Mouse (Mus musculus): ENCODE measurements at regions not wholly inside any gene's neighbourhood (a gene's known extent, or its start where the extent isn't known, plus 50 kb on each side); places are given as distances from the start of the nearest gene placed in this dataset.

DNA sequence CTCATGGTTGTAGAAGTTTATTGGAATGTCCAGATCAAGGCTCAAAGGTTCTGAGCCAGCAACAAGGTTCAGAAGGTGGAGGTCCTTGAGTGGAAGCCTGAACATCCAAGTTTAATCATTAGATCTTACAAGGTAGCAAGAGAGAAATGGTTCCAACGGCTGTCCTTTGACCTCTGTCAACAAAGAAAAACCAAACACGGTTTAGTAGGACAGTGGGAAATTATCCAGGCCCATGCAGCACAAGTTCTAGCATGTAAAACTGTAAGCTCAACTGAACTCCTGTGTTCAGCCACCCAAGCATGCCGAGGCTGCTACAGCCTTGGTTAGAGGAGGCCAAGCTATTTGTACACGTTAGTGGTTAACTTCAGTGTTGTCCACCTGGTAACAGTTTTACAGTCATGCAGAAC, 77.1 kb upstream of the Gm34302 start:
- no peaks in the 10 kb centered on the region for H3K27me3 ChIP-seq (ENCODE audit: control insufficient read depth, insufficient read depth, low read length)
- H3K4me2 ChIP-seq (ENCODE audit: low read depth, severe bottlenecking): no peak overlapping the region
- H3K9me3 ChIP-seq (ENCODE audit: control insufficient read depth, low read length): no peaks in the 10 kb centered on the region
- 74% methylated on average over 4 of the region's 4 CpGs for WGBS
- H3K27ac ChIP-seq (replicated peaks; ENCODE audit: low read depth, low read length): no peak overlapping the region
- ATAC-seq (ENCODE audit: insufficient number of reproducible peaks, low FRiP score, low TSS enrichment, low read depth) (no peak), DNase-seq (ENCODE audit: low spot score) (no peak)
- H3K9ac ChIP-seq (ENCODE audit: low read length): no peak overlapping the region
- no peak overlapping the region for H3K4me3 ChIP-seq (ENCODE audit: low read depth, low read length)
- H3K4me1 ChIP-seq (ENCODE audit: control insufficient read depth, insufficient read depth, low read length): no peaks in the 10 kb centered on the region
- H3K36me3 ChIP-seq (ENCODE audit: control insufficient read depth, insufficient read depth, low read length): no peaks in the 10 kb centered on the region

DNA sequence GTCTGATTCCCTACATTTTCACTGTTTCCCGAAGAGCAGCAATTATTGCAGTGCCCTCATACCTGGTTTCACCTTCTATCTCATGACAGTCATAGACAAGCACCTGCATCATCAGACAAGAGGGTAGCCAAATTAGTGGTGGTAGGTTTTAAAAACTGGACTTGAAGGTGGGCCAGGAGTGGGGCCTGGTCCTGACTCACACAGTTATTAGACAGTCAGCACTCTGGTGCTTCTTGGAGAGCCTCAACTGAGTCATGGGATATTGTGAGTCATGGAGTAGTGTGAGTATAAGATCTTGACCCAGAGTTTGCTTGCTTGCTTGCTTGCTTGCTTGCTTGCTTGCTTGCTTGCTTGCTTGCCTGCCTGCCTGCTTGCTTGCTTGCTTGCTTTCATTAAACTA, 73.1 kb upstream of the Gm34302 start:
- H3K9me3 ChIP-seq (ENCODE audit: control insufficient read depth, low read length): no peaks in the 10 kb centered on the region
- H3K36me3 ChIP-seq (ENCODE audit: control insufficient read depth, insufficient read depth, low read length): no peaks in the 10 kb centered on the region
- H3K4me3 ChIP-seq (ENCODE audit: low read depth, low read length): no peak overlapping the region
- ATAC-seq (ENCODE audit: insufficient number of reproducible peaks, low FRiP score, low TSS enrichment, low read depth) (no peak), DNase-seq (ENCODE audit: low spot score) (no peak)
- no peak overlapping the region for H3K9ac ChIP-seq (ENCODE audit: low read length)
- no peaks in the 10 kb centered on the region for H3K27me3 ChIP-seq (ENCODE audit: control insufficient read depth, insufficient read depth, low read length)
- no peak overlapping the region for H3K4me2 ChIP-seq (ENCODE audit: low read depth, severe bottlenecking)
- WGBS: 81% methylated on average over 1 of the region's 1 CpGs
- H3K27ac ChIP-seq (replicated peaks; ENCODE audit: low read depth, low read length): no peak overlapping the region
- no peaks in the 10 kb centered on the region for H3K4me1 ChIP-seq (ENCODE audit: control insufficient read depth, insufficient read depth, low read length)

DNA sequence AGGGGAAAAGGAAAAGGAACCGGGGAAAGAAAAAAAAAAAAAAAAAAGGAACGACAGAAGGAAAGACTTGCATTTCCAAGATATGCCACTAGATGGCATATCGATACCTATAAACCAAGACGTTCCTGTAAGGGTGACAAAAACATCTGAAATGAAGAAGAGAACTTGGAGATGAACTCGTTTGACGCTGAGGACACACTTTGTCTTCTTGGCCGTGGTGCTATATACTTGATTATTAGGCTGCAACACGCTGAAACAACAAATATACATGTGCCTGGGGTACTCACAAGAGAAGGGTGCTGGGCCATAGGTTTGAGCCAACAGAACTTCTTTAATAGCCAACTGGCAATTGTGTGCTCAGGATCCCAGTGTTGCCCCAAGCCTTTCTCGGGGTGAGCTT, 71.2 kb upstream of the Gm34302 start:
- Histone ChIP-seq H3K9me3 (ENCODE audit: control insufficient read depth, low read length) (no peaks in the 10 kb centered on the region), H3K4me3 (ENCODE audit: low read depth, low read length) (no peak overlapping the region), H3K4me2 (ENCODE audit: low read depth, severe bottlenecking) (no peak overlapping the region), H3K4me1 (ENCODE audit: control insufficient read depth, insufficient read depth, low read length) (no peaks in the 10 kb centered on the region), H3K36me3 (ENCODE audit: control insufficient read depth, insufficient read depth, low read length) (no peaks in the 10 kb centered on the region), H3K27me3 (ENCODE audit: control insufficient read depth, insufficient read depth, low read length) (no peaks in the 10 kb centered on the region), H3K9ac (ENCODE audit: low read length) (no peak overlapping the region), H3K27ac (replicated peaks; ENCODE audit: low read depth, low read length) (no peak overlapping the region)
- ATAC-seq (ENCODE audit: insufficient number of reproducible peaks, low FRiP score, low TSS enrichment, low read depth): no peak
- WGBS: 10% methylated on average over 9 of the region's 9 CpGs
- peak; percentile 32 for DNase-seq (ENCODE audit: low spot score)

DNA sequence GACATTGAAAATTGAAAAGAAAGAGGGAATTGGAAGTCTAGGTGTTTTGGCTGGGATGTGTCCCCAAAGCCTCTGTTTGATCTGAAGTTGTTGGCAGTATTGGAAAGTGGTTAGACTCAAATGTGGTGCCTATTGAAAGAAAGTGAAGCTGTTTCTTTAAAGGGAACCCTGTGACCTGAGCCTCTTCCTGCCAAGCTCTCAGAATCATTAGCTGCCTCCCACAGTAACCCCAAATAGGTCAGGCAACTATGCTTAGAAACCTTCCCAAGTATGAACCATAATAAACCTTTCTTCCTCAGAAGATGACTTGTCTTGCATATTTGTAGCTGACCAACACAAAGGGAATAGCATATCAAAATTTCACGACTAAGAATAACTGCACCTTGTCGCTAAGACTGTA, 69.7 kb upstream of the Gm34302 start:
- DNase-seq (ENCODE audit: low spot score) (no peak), ATAC-seq (ENCODE audit: insufficient number of reproducible peaks, low FRiP score, low TSS enrichment, low read depth) (no peak)
- H3K4me2 ChIP-seq (ENCODE audit: low read depth, severe bottlenecking): no peak overlapping the region
- H3K9ac ChIP-seq (ENCODE audit: low read length): no peak overlapping the region
- H3K36me3 ChIP-seq (ENCODE audit: control insufficient read depth, insufficient read depth, low read length): no peaks in the 10 kb centered on the region
- no peak overlapping the region for H3K27ac ChIP-seq (replicated peaks; ENCODE audit: low read depth, low read length)
- H3K4me3 ChIP-seq (ENCODE audit: low read depth, low read length): no peak overlapping the region
- no peaks in the 10 kb centered on the region for H3K9me3 ChIP-seq (ENCODE audit: control insufficient read depth, low read length)
- H3K27me3 ChIP-seq (ENCODE audit: control insufficient read depth, insufficient read depth, low read length): no peaks in the 10 kb centered on the region
- no peaks in the 10 kb centered on the region for H3K4me1 ChIP-seq (ENCODE audit: control insufficient read depth, insufficient read depth, low read length)
- 93% methylated on average over 2 of the region's 2 CpGs for WGBS

DNA sequence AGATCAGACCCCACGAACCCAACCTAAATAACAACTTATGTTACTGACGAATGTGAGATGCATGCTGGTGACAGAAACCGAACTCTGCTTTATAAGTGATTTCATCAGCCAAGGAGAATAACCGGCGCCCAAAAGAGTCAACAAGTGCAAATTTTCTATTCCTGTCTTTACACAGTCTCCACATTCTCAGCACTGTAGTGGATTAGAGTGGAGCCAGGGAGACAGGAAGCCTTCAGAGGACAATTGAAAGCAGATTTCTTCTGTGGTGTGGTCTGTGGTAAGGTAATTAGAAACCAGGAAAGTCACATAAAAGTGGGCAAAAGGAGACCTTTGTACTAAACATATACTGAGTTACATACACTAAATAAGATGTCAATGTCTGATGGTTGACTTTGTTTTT, 68.0 kb upstream of the Gm34302 start:
- ATAC-seq (ENCODE audit: insufficient number of reproducible peaks, low FRiP score, low TSS enrichment, low read depth): no peak; the same call in 1 of the 2 replicates

DNA sequence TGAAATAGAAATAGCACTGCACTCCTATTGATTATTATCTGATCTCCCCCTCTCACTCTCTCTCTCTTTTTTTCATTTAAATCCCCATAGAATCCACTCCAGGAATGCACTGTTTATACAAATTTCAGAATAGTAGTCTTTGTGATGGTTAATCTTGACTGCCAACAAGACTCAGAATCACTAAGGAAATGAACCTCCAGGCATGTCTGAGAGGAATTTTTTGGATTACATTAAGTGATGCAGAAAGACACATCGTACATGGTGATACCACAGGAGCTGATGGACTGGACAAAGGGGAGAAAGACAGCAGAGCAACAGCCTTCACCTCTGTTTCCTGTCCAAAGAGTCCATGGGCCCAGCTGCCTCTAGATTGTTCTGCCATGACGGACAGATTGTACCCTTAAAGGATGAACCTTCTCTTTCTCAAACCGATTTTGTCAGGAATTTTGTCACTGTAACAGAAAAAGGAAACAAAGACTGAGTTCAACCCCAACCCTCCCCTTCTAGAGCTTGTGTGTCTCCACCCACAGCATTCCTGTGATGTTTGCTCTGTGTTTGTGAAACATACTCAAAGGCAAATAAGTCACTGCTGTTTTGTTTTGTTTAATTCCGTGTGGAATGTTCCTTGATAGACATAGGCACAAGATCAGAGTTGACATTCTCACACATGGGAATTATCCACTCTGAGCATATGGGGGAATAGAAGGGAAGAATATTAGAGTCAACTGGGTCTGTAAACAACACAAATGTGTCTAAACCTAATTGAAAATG, 59.1 kb upstream of the Gm34302 start:
- Histone ChIP-seq H3K4me1 (ENCODE audit: control insufficient read depth, insufficient read depth, low read length) (no peaks in the 10 kb centered on the region), H3K27ac (replicated peaks; ENCODE audit: low read depth, low read length) (no peak overlapping the region), H3K4me3 (ENCODE audit: low read depth, low read length) (no peak overlapping the region), H3K4me2 (ENCODE audit: low read depth, severe bottlenecking) (no peak overlapping the region), H3K9me3 (ENCODE audit: control insufficient read depth, low read length) (no peaks in the 10 kb centered on the region), H3K9ac (ENCODE audit: low read length) (no peak overlapping the region), H3K27me3 (ENCODE audit: control insufficient read depth, insufficient read depth, low read length) (no peaks in the 10 kb centered on the region), H3K36me3 (ENCODE audit: control insufficient read depth, insufficient read depth, low read length) (no peaks in the 10 kb centered on the region)
- ATAC-seq (ENCODE audit: insufficient number of reproducible peaks, low FRiP score, low TSS enrichment, low read depth) (no peak), DNase-seq (ENCODE audit: low spot score) (no peak)
- 79% methylated on average over 4 of the region's 4 CpGs for WGBS

More for the DNA sequence above, 68.0 kb upstream of the Gm34302 start:
- peak; percentile 24 for DNase-seq (ENCODE audit: low spot score)
- no peak overlapping the region for H3K4me3 ChIP-seq (ENCODE audit: low read depth, low read length)
- no peak overlapping the region for H3K4me2 ChIP-seq (ENCODE audit: low read depth, severe bottlenecking)
- no peaks in the 10 kb centered on the region for H3K27me3 ChIP-seq (ENCODE audit: control insufficient read depth, insufficient read depth, low read length)
- no peaks in the 10 kb centered on the region for H3K4me1 ChIP-seq (ENCODE audit: control insufficient read depth, insufficient read depth, low read length)
- H3K36me3 ChIP-seq (ENCODE audit: control insufficient read depth, insufficient read depth, low read length): no peaks in the 10 kb centered on the region
- no peak overlapping the region for H3K9ac ChIP-seq (ENCODE audit: low read length)
- 34% methylated on average over 5 of the region's 5 CpGs for WGBS
- H3K27ac ChIP-seq (replicated peaks; ENCODE audit: low read depth, low read length): no peak overlapping the region; the same call in 1 of the 2 replicates
- no peaks in the 10 kb centered on the region for H3K9me3 ChIP-seq (ENCODE audit: control insufficient read depth, low read length)

DNA sequence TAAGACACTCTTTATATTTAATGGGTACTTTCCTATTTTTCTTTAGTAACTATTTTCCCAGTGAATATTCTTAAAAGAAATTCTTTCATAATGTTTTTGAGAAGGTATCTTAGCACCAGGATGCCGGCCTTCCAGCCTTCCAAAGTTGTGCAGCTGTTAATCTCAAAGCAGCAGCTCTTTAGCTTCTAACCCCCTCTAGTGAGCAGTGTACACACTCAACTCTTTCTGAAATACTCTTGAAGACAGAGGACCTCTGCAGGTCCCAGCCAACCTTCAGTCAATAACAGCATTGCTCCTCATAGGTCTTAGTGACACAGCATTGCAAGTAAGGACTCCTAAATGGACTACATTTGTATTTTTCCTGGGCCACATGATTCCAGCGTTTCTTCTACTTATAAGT, 55.2 kb upstream of the Gm34302 start:
- H3K27ac ChIP-seq (replicated peaks; ENCODE audit: low read depth, low read length): no peak overlapping the region

DNA sequence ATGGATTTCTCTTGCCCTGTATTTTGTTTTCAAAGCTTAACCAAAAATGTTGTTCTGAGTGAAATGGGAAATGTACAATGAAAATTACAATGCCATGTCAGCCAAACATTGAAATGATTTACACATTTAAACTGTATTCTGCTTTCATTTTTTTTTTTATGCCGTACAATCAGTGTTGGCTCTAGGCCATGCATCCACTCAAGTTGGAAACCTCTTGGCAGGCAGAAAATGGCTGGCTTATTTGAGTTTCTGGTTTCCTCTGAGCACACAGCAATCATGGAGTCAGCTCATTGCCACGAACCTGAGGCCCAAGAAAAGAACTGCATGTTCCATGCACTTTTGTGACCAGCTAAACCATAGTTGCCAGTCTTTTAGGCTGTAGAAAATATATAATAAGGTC, 50.5 kb upstream of the Gm34302 start:
- 80% methylated on average over 2 of the region's 2 CpGs for WGBS
- Histone ChIP-seq H3K9ac (ENCODE audit: low read length) (no peak overlapping the region), H3K27me3 (ENCODE audit: control insufficient read depth, insufficient read depth, low read length) (no peaks in the 10 kb centered on the region), H3K36me3 (ENCODE audit: control insufficient read depth, insufficient read depth, low read length) (no peaks in the 10 kb centered on the region), H3K9me3 (ENCODE audit: control insufficient read depth, low read length) (no peaks in the 10 kb centered on the region), H3K27ac (replicated peaks; ENCODE audit: low read depth, low read length) (no peak overlapping the region), H3K4me3 (ENCODE audit: low read depth, low read length) (no peak overlapping the region), H3K4me2 (ENCODE audit: low read depth, severe bottlenecking) (no peak overlapping the region), H3K4me1 (ENCODE audit: control insufficient read depth, insufficient read depth, low read length) (no peaks in the 10 kb centered on the region)
- ATAC-seq (ENCODE audit: insufficient number of reproducible peaks, low FRiP score, low TSS enrichment, low read depth) (no peak), DNase-seq (ENCODE audit: low spot score) (no peak)

More for the DNA sequence above, 55.2 kb upstream of the Gm34302 start:
- DNase-seq (ENCODE audit: low spot score): no peak
- no peak overlapping the region for H3K9ac ChIP-seq (ENCODE audit: low read length)
- H3K4me1 ChIP-seq (ENCODE audit: control insufficient read depth, insufficient read depth, low read length): no peaks in the 10 kb centered on the region
- ATAC-seq (ENCODE audit: insufficient number of reproducible peaks, low FRiP score, low TSS enrichment, low read depth): no peak
- 68% methylated on average over 2 of the region's 2 CpGs for WGBS
- H3K4me2 ChIP-seq (ENCODE audit: low read depth, severe bottlenecking): no peak overlapping the region
- no peak overlapping the region for H3K4me3 ChIP-seq (ENCODE audit: low read depth, low read length)
- H3K36me3 ChIP-seq (ENCODE audit: control insufficient read depth, insufficient read depth, low read length): no peaks in the 10 kb centered on the region
- no peaks in the 10 kb centered on the region for H3K9me3 ChIP-seq (ENCODE audit: control insufficient read depth, low read length)
- H3K27me3 ChIP-seq (ENCODE audit: control insufficient read depth, insufficient read depth, low read length): no peaks in the 10 kb centered on the region

Measured in limb, embryonic 11.5 days (tissue).